Mouse (Mus musculus): Measurements from ENCODE around the gene Trpm4.
A peak's percentile ranks its signal among the peaks of the same experiment; 100 is the strongest.
"Not testable (repeated sequence)": the region's sequence is repeated elsewhere in the genome, so short reads cannot be mapped to it uniquely, and the experiment has no call there.

Gene Trpm4

DNA sequence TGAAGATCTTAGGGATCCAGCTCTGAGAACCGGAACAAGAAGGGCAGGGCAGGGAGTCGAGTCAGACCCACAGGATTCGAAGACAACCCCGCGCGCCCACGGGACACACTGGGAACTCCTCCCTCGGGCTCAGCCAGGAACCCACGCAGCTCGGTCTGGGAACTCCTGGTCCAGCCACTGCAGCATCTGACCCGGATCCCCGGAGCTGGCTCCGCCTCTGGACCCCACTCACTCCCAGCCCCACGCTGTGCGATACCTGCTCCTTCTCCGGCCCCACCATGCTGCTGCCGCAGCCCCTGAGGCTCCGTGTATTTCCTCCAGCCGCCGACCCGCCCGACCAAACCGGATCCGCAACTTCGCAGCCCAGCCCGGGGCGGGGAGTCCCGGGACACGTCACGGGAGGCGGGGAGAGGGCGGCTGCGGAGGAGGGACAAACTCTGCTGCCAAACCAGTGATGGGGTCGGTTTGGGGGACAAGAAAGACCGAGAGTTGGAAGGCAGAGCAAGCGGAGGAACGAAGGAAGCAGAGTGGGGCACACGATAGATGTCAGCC, at the start of gene Trpm4:
Gene Trpm4 (minus strand): TSS at position 350 of the 552 bp plus-strand sequence.
- DNase-seq, result peak; percentile 93

DNA sequence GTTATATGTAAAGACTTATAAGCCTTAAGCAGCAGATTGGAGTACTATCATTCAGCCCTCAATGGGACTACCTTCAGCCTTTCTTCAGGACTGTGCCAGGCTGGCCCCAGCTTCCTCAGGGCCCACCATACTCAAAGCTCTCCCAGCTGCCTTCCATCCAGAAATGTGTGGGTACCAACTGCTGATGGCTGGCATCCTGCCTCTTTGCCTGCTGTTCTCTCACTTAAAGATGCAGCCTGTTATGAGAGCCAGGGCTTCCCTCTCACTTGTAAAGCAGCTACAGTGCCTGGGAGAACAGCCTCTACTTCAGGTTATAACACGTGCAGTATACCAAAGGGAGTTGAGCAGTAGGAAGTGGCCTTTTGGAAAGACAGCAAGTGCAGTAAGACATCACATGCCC, 42.5 kb upstream of the Trpm4 start:
- DNase-seq, result no peak

DNA sequence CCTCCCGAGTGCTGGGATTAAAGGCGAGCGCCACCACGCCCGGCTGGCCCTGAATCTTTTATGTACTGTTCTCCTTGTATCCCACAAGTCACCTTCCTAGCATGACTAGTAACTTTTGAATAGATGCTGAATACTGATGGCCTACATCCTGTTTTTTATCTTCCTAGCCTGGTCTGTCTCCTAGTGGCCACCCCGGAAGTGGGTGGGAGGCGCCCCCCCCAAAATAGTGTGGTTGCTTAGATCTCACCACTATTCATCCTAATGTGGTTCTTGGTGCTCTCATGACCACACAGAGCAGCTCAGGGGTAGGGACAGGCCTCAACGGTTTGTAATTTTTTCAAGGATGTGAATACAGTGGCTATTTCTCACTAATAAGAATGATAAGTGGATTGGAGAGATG, 41.0 kb upstream of the Trpm4 start:
- DNase-seq, result no peak

DNA sequence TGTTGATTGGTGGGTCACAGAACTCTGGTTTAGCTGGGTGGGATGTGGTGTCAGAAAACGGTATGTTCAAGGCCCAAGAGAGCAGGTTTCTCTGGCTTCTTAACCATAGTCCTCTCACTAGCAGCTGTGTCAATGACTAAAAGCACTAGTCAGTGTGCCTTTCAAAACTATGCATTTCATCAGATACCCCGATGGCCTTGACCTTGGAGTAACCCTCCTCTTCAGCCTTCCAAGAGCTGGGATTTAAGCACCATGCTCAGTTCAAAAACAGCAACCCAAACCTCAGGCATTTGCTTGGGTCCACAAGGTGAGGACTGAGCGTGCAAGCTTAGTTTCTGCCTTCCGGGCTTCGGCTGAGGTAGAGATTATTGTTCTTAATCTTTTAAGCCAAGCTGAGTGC, 38.8 kb upstream of the Trpm4 start:
- DNase-seq, result no peak

DNA sequence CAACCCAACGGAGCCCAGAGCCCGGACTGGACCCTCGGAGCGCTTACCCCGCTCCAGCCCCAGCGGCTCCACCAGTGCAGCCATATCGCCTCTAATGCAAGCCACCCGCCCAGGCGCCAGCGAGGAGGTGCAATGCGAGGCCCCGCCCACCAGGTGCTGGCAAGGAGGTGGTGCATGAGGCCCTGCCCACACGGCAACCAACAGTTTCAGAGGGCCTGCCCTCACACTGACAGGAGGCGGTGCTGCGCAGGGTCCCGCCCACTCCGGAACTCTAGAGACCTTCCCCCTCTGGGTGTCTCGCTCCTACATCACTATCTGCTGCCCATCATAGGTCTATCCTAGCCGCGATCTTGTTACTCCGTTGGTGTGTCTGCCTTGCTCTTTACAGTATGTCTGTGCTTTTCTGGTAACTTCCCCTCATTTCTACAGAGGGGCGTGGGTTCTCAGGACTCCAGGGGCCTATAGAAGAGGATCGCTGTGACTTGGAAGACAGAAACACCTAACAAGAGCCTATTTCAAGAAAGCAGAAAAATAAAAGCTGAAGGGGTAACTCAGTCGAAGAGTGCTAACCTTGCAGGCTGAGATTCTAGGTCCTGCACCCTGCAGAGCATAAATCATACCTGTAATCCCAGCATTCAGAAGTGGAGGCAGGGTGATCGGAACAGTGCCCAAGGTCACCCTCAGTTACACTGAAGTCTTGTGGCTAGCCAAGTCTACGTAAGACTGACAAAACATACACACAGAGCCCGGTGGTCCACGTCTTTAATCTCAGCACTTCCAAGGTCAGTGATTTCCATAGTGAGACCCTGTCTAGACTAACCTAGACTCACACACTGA, 37.1 kb upstream of the Trpm4 start, which contains the start of gene Lin7b:
Gene Lin7b (minus strand): TSS at position 109 of the 837 bp plus-strand sequence.
- peak; percentile 93 for DNase-seq

DNA sequence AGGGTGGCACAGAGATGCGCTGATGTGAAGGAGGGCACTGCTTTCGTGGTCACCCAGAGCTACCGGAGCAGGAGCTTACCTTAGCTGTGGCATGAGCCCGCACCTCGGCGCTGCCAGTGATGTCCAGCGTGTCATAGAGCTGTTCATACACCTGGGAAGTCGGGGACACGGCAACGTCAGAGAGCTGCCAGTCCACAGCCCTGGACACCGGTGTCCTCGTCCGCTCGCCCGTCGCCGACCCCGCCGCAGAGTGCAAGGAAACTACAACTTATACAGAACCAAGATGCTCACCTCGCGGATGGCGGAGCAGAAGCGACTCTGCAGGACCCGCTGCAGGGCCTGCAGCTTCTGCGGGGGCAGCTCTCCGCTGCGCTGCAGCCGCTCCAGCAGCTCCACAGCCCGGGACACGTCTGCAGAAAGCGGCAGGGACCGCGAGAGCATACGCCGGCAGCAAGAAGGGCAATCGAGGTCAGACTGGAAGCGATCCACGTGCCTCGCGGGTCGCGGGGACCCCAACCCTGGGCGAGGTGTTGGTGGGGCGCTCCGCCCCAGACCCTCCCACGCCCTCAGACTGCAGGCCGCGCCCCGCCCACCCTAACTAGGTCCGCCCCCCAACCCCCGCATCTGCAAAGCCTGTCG, 36.4 kb upstream of the Trpm4 start:
- DNase-seq, result no peak

DNA sequence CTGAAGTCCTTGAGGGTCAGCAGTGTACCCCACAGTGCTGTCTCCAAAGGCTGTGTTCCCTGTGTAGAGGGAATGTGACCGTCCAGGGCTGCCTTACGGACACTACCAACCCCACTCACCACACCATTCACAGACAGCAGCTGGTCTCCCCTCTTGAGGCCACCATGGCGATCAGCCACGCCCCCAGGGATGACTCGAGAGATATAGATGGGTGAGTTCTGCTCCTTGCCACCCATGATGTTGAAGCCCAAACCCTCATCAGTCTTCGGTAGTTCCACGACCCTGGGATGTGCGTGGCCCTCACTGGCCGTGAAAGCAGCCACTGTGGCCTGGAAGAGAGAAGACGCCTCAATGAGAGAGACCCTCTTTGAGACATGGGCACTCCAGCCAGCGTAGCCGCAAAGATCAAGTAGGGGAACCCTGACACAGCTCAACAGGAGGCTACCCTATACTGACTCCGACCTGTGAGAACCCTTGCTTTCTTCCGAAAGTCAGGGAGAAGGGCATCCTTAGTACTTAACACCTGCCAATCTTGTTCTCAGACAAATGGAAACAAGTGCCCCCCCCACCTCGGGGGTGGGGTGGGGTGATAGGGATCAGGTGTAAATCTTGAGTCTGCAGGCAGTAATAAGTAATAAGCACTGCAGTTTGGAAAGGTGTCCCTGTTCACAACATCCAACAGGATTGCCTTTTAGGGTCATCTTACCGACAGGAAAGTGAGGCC, 35.6 kb upstream of the Trpm4 start:
- no peak for DNase-seq

DNA sequence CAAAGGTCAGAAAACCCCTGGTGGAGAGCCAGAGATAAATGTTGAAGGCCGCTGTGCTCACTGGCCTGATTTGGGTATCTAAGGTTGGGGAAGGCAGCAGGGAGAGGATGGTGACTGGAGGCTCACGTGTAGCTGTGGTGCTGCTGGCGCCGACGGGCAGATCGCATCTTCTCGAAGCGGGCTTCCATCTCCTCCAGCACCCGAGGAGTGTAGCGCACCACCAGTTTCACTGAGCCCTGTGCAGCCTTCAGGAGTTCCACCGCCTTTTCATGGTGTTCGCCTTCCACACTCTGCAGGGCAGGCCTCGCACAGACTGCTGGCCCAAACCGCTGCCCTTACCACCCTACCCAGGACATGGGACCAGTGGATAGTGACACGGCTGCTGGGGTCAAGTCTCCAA, 34.6 kb upstream of the Trpm4 start:
- no peak for DNase-seq

DNA sequence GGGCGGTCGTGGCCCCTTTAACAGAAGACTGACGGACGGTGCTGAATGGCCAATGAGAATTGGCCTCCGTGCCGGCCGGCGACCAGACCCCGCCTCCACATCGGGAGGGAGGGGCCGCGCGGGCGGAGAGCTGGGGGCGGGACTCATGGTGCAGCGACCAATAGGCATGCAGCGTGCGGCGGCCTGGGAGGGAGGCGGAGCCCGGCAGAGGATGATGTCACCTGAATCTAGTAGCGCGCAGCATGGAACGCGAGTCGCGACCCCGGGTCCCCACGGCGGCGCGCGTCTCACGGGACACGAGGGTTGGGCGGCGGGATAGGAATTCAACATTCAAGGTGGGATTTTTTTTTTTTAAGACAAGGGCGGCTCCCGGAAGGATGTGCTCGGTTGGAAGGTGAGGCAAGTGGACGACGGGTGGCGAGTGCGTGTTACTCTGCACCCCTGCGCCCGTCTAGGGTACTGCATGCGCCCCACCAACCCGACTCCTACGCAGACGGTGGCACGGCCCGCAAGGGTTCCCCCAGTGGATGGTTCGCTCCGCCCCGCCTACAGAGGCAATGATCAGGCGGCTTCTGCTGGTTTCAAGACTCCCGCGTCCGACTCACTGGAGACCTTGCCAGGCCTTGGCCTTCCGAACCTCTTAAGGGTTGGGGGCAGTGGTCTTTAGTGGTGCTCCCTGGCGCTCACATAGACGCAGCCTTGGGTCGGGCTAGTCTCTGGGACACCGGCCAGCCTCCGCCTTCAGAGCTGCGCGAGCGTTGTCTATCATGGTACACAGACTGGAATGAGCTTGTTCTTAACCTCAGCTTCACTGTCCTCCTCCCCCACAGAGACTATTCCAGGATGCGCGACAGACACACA, 33.7 kb upstream of the Trpm4 start:
- peak; percentile 98 for DNase-seq

DNA sequence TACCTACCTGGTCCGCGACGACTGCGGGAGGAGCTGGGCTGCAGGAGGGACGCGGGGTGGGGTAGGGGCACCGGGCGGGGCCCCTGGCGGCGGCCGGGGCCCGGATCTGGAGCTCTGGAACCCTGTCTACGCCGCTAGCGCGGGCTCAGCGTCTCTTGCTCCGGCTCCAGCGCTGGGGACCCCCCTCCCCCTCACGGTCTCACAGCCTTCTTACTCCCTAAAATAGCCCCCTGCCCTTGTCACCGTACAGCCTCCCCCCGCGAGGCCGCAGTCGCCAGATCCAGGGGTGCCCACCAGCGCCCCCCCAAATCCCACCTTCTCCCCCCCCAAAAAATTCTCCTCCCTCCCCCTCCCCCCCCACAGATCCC, 33.1 kb upstream of the Trpm4 start, which contains the start of gene Ppfia3:
Gene Ppfia3 (minus strand): TSS at position 368 of the 368 bp plus-strand sequence.
- no peak for DNase-seq

DNA sequence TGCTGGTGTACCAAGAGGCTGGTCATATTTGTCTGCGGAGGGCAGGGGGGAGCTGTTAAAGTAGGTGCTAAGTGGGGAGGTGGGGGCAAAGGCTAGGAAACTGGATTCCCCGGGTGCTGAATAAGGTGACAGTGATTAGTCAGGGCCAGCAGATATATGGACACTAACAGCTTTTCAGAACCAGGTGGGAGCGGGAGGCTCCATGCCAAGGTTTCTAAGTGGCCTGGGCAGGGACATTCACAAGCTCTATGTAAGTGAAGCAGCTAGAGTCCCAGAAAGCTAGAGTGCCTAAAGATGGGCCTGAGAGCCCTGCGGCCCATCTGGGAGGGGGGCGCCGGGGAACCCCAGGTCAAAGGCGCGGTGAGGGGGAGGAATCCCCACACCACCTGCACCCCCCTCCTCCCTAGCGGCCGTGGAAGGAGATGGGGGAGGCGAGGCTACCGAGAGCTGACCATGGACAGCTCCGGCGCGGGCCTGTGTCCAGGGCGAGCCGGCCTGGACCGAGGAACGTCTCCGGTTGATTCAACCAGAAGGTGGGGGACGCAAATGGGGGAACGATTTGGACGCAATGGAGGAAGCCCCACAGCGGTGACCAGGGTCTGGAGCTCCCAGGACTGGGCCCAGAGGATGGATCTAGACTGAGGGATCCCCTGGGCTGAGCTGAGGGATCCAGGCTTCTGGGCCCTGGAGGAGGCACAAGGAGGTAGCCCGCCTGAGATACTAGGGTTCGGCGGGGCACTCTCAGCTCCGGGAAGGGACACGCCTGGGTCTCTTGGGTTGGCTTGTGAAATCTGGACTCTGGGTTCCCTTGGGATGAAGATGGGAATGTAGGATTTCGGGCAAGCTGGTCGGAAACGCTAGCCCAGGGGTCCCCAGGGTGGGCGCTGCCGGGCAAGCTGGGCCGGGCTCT, 32.4 kb upstream of the Trpm4 start:
- DNase-seq, result peak; percentile 31

DNA sequence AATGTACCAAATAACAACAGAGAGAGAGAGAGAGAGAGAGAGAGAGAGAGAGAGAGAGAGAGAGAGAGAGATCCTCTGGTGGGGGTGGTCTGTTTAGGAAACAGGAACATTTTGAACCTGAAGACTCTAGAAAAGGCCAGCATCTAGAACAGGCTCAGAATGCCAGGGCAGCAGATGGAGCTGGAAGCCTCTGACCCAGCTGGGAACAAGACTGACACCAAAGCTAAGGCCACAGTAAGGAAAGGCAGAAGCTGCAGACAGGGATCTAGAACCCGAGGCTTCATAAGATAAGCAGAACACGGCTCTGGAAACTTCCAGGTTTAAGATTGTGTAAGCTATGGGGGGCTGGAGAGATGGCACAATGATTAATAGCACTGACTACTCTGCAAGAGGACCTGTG, 30.4 kb upstream of the Trpm4 start:
- no peak for DNase-seq

DNA sequence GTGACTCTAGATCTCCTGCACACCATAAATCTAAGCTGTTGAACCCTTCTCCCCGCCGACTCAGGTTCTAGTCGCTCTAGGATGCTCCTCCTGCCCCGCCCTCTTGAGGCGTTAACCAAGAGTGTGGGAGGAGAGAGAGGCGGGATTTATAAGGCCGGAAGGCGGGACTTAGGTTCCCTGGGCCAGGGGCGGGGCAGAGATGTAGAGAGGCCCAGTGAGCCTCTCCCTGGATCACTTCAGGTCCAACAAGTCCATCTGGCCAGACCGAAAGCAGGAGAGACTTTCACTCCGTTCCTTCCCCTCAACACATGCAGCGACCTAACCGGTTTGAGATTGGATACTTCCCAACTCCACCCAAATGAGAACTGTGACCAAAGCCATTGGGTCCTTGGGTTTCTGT, 29.2 kb upstream of the Trpm4 start:
- peak; percentile 62 for DNase-seq

DNA sequence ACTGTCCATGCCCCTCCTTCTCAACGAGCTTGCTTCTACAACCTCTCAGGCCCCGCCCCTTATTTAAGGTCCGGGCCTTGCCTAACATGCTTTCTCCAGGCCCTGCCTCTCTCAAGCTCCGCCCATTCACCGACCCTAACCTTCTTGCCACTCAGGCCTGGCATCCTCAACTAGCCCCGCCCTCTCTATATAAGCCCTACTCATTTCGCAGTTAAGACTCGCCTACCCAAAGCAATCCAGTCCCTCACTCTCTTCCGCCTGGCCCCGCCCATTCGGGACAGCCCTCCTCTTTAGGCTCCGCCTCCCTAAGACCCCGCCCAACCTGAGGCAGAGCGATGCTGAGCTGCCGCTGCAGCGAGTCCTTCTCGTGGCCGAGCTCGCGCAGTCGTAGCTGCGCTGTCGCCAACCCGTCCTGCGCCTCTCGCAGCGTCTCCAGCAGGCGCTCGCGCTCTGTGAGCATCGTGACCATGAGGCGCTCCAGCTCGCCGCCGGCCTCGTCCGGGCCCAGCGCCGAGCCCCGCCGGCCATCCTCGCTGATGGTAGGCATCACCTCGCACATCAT, 27.7 kb upstream of the Trpm4 start:
- peak; percentile 75 for DNase-seq

DNA sequence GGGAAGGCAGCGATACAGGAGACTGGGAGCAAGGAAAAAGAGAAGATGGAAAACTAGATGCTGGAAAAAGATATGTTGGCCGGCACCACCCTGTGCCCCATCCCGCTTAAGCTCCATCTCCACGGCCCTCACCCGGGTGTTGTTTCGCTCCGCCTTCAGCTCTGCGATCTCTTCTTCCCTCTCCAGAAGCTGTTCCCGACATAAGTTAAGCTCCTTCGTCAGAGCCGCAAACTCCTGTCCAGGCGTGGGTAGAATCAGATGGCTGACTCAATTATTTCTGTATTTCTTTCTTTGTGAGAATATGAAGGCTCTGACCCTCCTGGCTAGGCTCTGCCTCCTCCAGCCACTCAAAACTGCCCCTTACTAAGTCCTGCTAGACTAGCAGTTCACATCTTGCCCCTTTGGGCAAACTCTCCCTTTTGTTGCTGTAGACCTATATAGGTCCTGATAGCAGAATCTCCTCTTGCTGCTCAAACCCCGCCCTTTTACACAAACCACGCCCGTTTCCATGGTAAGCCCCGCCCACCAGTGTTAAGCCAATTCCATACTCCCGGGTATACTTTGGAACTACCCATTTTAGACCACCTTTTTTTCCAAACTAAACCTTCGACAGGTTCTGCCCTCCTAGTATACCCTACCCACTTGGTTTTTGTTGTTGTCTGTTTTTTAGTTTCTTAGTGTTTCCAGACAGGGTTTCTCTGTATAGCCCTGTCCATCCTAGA, 27.0 kb upstream of the Trpm4 start:
- no peak for DNase-seq

DNA sequence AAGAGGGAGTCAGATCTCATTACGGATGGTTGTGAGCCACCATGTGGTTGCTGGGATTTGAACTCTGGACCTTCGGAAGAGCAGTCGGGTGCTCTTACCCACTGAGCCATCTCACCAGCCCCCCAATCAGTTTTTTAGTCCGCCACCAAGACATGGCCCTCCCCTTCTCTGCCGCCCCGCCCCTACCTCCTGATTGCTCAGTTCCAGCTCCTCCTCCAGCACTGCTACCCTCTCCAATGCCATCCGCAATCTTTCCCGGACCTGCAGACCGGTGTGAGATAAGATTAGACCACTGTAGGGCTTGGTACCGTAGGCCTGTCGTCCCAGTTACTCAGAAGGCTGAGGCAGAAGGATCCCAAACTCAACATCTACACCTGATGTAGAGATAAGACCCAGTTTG, 25.5 kb upstream of the Trpm4 start:
- not testable (repeated sequence) for DNase-seq

DNA sequence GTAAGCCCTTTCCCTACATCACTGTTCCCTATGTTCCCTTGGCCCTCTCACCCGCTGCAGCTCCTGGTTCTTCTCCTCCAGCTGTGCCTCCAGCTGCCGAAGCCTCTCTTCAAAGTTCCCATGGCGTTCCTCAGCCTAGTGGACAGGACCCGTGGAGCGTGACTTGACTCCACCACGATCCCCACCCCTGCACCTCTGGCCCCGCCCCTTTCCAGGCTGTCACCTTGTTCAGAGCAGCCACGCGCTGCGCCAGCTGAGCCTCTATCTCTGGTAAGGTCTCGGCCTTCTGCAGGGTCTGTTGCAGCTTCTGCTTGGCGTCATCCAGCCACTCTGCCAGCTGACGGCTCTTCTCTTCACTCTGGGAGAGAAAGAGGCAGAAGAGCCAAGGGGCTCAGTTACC, 22.5 kb upstream of the Trpm4 start:
- no peak for DNase-seq

DNA sequence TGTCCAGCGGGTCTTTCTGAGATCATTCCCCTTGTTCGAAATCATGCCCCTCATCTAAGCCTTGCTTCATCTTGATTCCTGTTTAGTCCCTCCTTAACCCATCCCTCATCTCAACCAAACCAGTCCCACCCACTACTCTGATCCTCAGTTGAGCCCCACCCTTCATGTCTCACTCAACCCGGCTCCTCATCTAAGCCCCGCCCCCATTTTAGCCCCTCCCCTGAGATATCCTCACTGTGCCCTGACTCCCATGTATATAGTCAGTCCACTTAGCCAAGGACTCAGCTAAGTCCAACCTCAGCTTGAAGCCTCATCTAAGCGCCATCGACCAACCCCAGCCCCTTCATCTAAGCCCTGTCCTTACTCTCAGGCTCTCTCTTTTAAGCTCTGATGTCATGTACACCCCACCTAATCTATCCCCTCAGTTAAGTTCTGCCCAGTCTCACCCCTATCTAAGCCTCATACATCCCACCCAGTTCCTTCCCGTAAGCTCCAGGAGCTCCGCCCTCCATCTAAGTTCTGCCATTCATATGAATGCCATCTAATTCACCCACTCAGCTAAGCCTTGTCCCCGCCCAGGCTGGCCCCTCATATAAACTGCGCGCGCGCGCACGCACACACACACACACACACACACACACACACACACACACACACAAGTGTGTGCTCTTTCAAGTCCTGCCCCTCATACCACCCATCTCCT, 21.9 kb upstream of the Trpm4 start:
- DNase-seq, result no peak

DNA sequence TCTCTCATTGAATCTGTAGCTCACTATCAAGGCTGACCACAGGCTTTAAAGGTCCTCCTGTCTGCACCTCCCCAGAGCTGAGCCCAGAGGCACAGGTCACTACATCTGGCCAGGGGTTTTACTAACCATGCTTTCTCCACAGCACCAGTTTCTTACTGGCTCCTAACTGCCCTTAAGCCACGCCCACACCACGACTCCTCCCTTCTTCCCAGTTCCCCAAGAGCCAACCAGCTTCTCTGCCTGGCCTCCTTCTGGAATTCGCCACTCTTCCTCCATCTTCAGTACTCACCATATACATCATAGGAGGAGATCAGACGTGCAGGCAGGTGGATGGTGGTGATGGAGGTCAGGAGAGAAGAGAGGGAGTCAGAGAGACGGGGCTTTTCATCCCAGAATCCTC, 19.5 kb upstream of the Trpm4 start:
- DNase-seq, result no peak

DNA sequence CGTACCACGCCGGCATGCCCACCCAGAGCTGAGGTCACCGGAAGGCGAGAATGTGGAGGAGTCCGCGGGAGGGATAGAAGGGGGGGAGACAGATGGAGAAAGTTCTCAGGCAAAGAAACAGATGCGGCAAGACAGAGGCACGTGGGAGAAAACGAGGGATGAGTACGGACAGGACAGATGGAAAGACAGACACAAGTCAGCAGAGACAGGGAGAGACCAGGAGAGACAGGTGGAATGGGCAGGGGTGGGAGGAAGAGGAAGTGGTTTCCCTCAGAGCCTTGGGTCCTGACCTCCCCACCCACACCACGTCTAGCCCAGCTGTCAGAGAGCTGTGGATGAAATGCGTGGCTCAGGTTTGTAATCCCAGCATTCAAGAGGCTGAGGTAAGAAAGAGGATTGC, 13.3 kb upstream of the Trpm4 start:
- DNase-seq, result no peak

All from thymus, postnatal 14 days (tissue).